Mouse (Mus musculus): ENCODE measurements around the gene Ttc7b. TPM values are rescaled to one million over a fixed set of nuclear protein-coding genes. Genes with fewer than 3 reads are reported as not detected.

Gene Ttc7b
- total and polyA plus RNA-seq, 3 experiments: 11.7 to 23.7 TPM; not detected in 1

DNA sequence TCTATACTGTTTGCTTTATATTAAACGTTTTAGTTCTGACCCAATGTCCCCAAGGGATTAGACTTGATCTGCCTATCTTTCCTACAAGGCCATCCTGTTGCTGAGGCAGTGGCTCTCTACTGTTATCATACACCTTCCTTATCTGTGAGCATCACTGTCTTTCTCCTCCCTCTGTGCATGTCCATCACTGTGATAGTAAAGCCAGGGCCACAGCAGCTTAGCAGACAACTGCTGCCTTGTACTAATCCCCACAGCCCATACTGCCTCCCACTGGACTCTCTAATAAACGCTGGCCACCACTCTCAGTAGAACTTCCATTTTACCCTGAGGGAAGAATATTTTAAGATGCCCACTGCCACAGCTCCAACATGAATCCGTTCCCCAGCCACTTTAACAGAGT lies 182.6 kb downstream of the Ttc7b start:
- Histone ChIP-seq H3K9ac (ENCODE audit: control insufficient read depth, low read depth, low read length, poor library complexity, severe bottlenecking) (no peak overlapping the region), H3K79me2 (ENCODE audit: control insufficient read depth, insufficient read depth, low read length, poor library complexity) (no peaks in the 10 kb centered on the region), H3K27me3 (ENCODE audit: control insufficient read depth in 1 of 2, insufficient read depth in 2 of 2, low read length in 2 of 2) (no peaks in the 10 kb centered on the region), H3K36me3 (ENCODE audit: control insufficient read depth in 1 of 2, insufficient read depth in 2 of 2, low read length in 2 of 2) (peaks cover 0 to 7% of the 10 kb centered on the region in 2 experiments; a peak in 2 of 4 replicates), H3K4me1 (ENCODE audit: control insufficient read depth in 1 of 2, insufficient read depth in 2 of 2, low read length in 2 of 2) (peaks cover 5 to 15% of the 10 kb centered on the region in 2 experiments), H3K4me3 (ENCODE audit: control insufficient read depth in 1 of 2, insufficient read depth in 1 of 2, low read depth in 2 of 2, low read length in 2 of 2) (no peak overlapping the region), H3K27ac (ENCODE audit: control insufficient read depth, low read depth, low read length) (no peak overlapping the region), H3K9me3 (replicated peaks; ENCODE audit: insufficient read depth, low read length) (no peaks in the 10 kb centered on the region)
- peak; percentile 35 for DNase-seq (ENCODE audit: low read depth, low spot score)
- no peak for TF ChIP-seq KAT2A (conservative IDR thresholded peaks at IDR 0.05; ENCODE audit: low read depth, low read length)
- TF ChIP-seq GATA1 (IDR thresholded peaks at IDR 0.05; ENCODE audit: low read depth, low read length): peak; percentile 55
- peak; percentile 55 for TF ChIP-seq RAD21 (IDR thresholded peaks at IDR 0.05; ENCODE audit: low read depth, low read length)
- TF ChIP-seq USF2 (IDR thresholded peaks at IDR 0.05; ENCODE audit: borderline replicate concordance in 1 of 2, insufficient read depth in 1 of 2, low read depth in 1 of 2, low read length in 2 of 2): no peak
- TF ChIP-seq MAX (IDR thresholded peaks at IDR 0.05; ENCODE audit: low read length): no peak
- TF ChIP-seq BHLHE40 (IDR thresholded peaks at IDR 0.05; ENCODE audit: borderline replicate concordance, low read depth, low read length): no peak
- peak; percentile 4 to 54 (median 27); a peak in 3 of 6 replicates for TF ChIP-seq CTCF (IDR thresholded peaks at IDR 0.05 in 2 of 3, conservative IDR thresholded peaks at IDR 0.05 in 1 of 3; ENCODE audit: control insufficient read depth in 1 of 3, insufficient read depth in 1 of 3, low read depth in 2 of 3, low read length in 3 of 3, poor library complexity in 1 of 3, severe bottlenecking in 1 of 3)
- 0 out of 4 replicates have a peak, but pooled peaks of 1 of the 2 experiments have one; percentile 21 for TF ChIP-seq EP300 (IDR thresholded peaks at IDR 0.05; ENCODE audit: low read depth in 1 of 2, low read length in 2 of 2)
- no peak for TF ChIP-seq NRF1 (IDR thresholded peaks at IDR 0.05; ENCODE audit: insufficient read depth, low read depth, low read length, poor library complexity, severe bottlenecking)
- no peak for TF ChIP-seq ELF1 (IDR thresholded peaks at IDR 0.05; ENCODE audit: low read depth, low read length)
- TF ChIP-seq ZC3H11A (IDR thresholded peaks at IDR 0.05; ENCODE audit: low read depth, low read length): 0 out of 2 replicates have a peak, but pooled peaks have one; percentile 30
- peak; percentile 45 for TF ChIP-seq SMC3 (IDR thresholded peaks at IDR 0.05; ENCODE audit: low read depth, low read length)
- no peak for TF ChIP-seq HCFC1 (IDR thresholded peaks at IDR 0.05; ENCODE audit: low read depth, low read length)

DNA sequence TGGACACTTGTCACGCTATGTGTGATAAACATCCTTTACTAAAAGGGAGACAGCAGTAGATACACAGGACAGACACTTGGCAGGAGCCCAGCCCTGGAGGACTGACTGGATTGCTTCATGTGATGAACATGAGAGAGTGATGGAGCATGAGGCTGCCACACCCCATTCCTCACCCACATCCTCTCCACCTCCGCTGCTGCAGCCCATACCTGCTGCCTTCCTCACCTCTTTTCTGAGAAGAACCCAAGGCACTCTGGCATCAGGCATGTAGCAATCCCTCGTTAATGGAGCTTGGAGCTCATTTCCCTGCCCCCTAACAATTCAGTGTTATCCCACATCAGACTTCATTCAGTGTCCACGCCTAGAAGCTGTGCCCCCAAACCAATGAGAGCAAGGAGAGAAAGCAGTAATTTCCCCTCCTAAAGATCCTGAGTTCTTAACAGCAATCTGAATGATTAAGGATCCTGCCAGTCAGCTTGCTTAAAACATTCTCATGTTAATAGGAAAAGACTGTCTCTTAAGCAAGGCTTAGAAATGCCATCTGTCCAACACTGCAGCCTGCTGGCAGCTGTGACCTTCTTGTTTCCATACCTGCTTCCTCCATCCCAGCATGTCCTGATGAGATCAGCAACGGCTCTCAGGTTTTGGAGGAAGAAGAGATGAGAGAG lies 183.1 kb downstream of the Ttc7b start:
- Histone ChIP-seq H3K9ac (ENCODE audit: control insufficient read depth, low read depth, low read length, poor library complexity, severe bottlenecking) (no peak overlapping the region), H3K27ac (ENCODE audit: control insufficient read depth, low read depth, low read length) (no peak overlapping the region), H3K4me1 (ENCODE audit: control insufficient read depth in 1 of 2, insufficient read depth in 2 of 2, low read length in 2 of 2) (peaks cover 5 to 15% of the 10 kb centered on the region in 2 experiments), H3K4me3 (ENCODE audit: control insufficient read depth in 1 of 2, insufficient read depth in 1 of 2, low read depth in 2 of 2, low read length in 2 of 2) (no peak overlapping the region), H3K36me3 (ENCODE audit: control insufficient read depth in 1 of 2, insufficient read depth in 2 of 2, low read length in 2 of 2) (peaks cover 0 to 7% of the 10 kb centered on the region in 2 experiments; a peak in 2 of 4 replicates), H3K9me3 (replicated peaks; ENCODE audit: insufficient read depth, low read length) (no peaks in the 10 kb centered on the region), H3K27me3 (ENCODE audit: control insufficient read depth in 1 of 2, insufficient read depth in 2 of 2, low read length in 2 of 2) (no peaks in the 10 kb centered on the region), H3K79me2 (ENCODE audit: control insufficient read depth, insufficient read depth, low read length, poor library complexity) (no peaks in the 10 kb centered on the region)
- DNase-seq (ENCODE audit: low read depth, low spot score): peak; percentile 15
- TF ChIP-seq ZC3H11A (IDR thresholded peaks at IDR 0.05; ENCODE audit: low read depth, low read length): peak; percentile 10; the same call in 1 of the 2 replicates
- TF ChIP-seq MAX (IDR thresholded peaks at IDR 0.05; ENCODE audit: low read length): no peak
- TF ChIP-seq SMC3 (IDR thresholded peaks at IDR 0.05; ENCODE audit: low read depth, low read length): peak; percentile 35
- TF ChIP-seq ZNF384 (IDR thresholded peaks at IDR 0.05; ENCODE audit: low read depth, low read length): no peak
- TF ChIP-seq CTCF (IDR thresholded peaks at IDR 0.05 in 2 of 3, conservative IDR thresholded peaks at IDR 0.05 in 1 of 3; ENCODE audit: control insufficient read depth in 1 of 3, insufficient read depth in 1 of 3, low read depth in 2 of 3, low read length in 3 of 3, poor library complexity in 1 of 3, severe bottlenecking in 1 of 3): peak in 2 of 3 experiments; percentile 3 to 20; a peak in 2 of 6 replicates
- TF ChIP-seq HCFC1 (IDR thresholded peaks at IDR 0.05; ENCODE audit: low read depth, low read length): no peak
- no peak for TF ChIP-seq POLR2AphosphoS2 (IDR thresholded peaks at IDR 0.05; ENCODE audit: low read length)
- TF ChIP-seq RAD21 (IDR thresholded peaks at IDR 0.05; ENCODE audit: low read depth, low read length): peak; percentile 25; the same call in 1 of the 2 replicates
